Mouse (Mus musculus) intestine, postnatal 0 days (tissue): ENCODE measurements around the gene Ppm1j. TPM values are rescaled to one million over a fixed set of nuclear protein-coding genes. Genes with fewer than 3 reads are reported as not detected.

Experiments used
- ATAC-seq: fragments of 200-750 bp; cut with Nextera tagmentation; 2 replicates; pipeline ENCODE4 v1.8.0; 2017; ENCODE audit warnings: mild to moderate bottlenecking, moderate TSS enrichment, moderate library complexity
- H3K27ac ChIP-seq: fragments of 300-500 bp; sonication (generic); 2 replicates; pipeline ENCODE4 v1.5.1; 2014; ENCODE audit warnings: mild to moderate bottlenecking, low read depth, low read length, moderate library complexity
- H3K27me3 ChIP-seq: fragments of 300-500 bp; sonication (generic); replicated peaks from 2 replicates; pipeline ENCODE4 v1.6.1; 2014; ENCODE audit warnings: low read length, mixed read lengths; ENCODE audit not compliant: control insufficient read depth, insufficient read depth
- H3K36me3 ChIP-seq: fragments of 300-500 bp; sonication (generic); 2 replicates; pipeline ENCODE4 v1.6.1; 2014; ENCODE audit warnings: mild to moderate bottlenecking, moderate library complexity; ENCODE audit not compliant: control insufficient read depth, insufficient read depth
- H3K4me1 ChIP-seq: fragments of 300-500 bp; sonication (generic); replicated peaks from 2 replicates; pipeline ENCODE4 v1.6.1; 2014; ENCODE audit warnings: antibody characterized with exemption, low read length, mixed read lengths; ENCODE audit not compliant: control insufficient read depth, insufficient read depth
- H3K4me2 ChIP-seq: fragments of 300-500 bp; sonication (generic); replicated peaks from 2 replicates; pipeline ENCODE4 v1.6.1; 2014; ENCODE audit warnings: low read depth, mild to moderate bottlenecking, moderate library complexity
- H3K4me3 ChIP-seq: fragments of 300-500 bp; sonication (generic); 2 replicates; pipeline ENCODE4 v1.5.1; 2014; ENCODE audit warnings: low read depth, low read length
- H3K9ac ChIP-seq: fragments of 300-500 bp; sonication (generic); 2 replicates; pipeline ENCODE4 v1.6.1; 2014; ENCODE audit warnings: mild to moderate bottlenecking, low read depth, low read length
- H3K9me3 ChIP-seq: fragments of 300-500 bp; sonication (generic); 2 replicates; pipeline ENCODE4 v1.6.1; 2016; ENCODE audit warnings: mixed run types; ENCODE audit not compliant: control insufficient read depth
- CTCF ChIP-seq: sonication (generic); IDR thresholded peaks from 2 replicates; pipeline ENCODE4 v1.5.1; 2016; ENCODE audit warnings: low read depth, mild to moderate bottlenecking, control low read depth, antibody characterized with exemption, moderate library complexity
- WGBS: fragments of 180-500 bp; shearing (Covaris S2); extraction: QIAGEN DNeasy Blood & Tissue Kit; methylation state at CpG from one replicate; pipeline ENCODE4 v1.1.7; 2014; 5-methylcytosine and 5-hydroxymethylcytosine counted together
- polyA plus RNA-seq: library from polyadenylated mRNA; unstranded; fragments of >200 nt; fragmentation: Nextera tagmentation; extraction: Ambion mirVana; gene quantifications from 2 replicates; pipeline ENCODE4 v1.2.1, GENCODE M21; 2015

Gene Ppm1j
- polyA plus RNA-seq, 1 experiment from 2014 or later: 24.4 TPM

DNA sequence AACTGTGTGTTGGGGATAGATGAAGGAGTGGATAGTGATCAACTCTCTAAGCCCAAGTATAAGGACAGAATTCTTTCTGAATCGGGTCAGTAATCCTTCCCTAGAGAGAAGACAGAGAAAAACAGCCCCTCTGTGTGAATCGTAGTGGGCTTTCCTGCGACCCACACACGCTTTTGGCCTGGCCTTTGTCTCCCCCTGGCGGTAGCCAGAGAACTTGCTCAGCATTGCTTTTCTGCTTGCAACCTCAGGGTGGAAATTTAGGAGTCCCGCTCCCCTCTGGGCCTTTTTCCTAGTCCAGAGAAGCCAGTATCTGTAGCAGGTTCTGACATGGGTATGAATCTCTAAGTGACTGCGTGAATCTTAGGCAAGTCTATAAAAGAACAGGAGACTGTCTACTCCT lies 907 bp upstream of the Ppm1j start:
- ATAC-seq: no peak
- peak; percentile 94 for TF ChIP-seq CTCF
- H3K27me3 ChIP-seq: peaks cover 46% of the 10 kb centered on the region

DNA sequence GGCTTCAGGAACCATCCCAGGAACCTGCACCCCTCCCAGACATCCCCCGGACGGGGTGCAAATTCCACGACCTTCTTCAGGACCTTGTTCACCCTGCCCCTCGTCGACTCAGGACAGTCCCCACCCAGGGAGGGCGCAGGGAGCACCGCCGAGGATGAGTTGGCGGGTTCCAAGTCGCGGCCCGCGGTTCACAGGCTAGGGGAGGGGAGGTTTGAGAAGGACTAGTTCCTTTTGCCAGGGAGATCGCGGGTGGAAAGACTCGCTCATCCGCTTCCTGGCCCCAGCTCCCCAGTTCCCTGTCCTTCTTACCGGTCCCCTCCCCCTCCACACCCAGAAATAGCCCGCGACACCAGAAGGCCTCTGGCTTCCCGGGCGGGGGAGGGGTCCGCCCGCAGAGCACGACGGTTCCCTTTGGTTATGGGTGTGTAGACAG lies 631 bp downstream of the Ppm1j start, which contains the start of gene Fam19a3:
TSS of gene Fam19a3 (minus strand) at position 370 of the 433 bp plus-strand sequence.
- H3K9me3 ChIP-seq: no peaks in the 10 kb centered on the region
- H3K4me2 ChIP-seq: peak within 1 kb of the TSS; percentile 99
- TF ChIP-seq CTCF: no peak
- H3K27me3 ChIP-seq: peaks cover 40% of the 10 kb centered on the region
- no peaks in the 10 kb centered on the region for H3K36me3 ChIP-seq
- peak within 1 kb of the TSS; percentile 56 for H3K4me3 ChIP-seq
- peaks cover 15% of the 10 kb centered on the region for H3K4me1 ChIP-seq
- peak within 1 kb of the TSS; percentile 37 for H3K27ac ChIP-seq
- peak within 1 kb of the TSS; percentile 67 for H3K9ac ChIP-seq
- 1% methylated on average over 26 of the region's 26 CpGs for WGBS
- ATAC-seq: no peak; the same call in 1 of the 2 replicates

More for the DNA sequence above, 907 bp upstream of the Ppm1j start:
- Histone ChIP-seq H3K4me1 (peaks cover 15% of the 10 kb centered on the region), H3K36me3 (no peaks in the 10 kb centered on the region), H3K4me3 (no peak overlapping the region), H3K4me2 (no peak overlapping the region), H3K9me3 (no peaks in the 10 kb centered on the region), H3K27ac (no peak overlapping the region), H3K9ac (no peak overlapping the region)
- WGBS: 2% methylated on average over 7 of the region's 7 CpGs

GRCm38 (mm10) chr3:104782061-104782681 lies 1.3 kb downstream of the Ppm1j start:
- Histone ChIP-seq H3K9ac (peak overlapping the region; percentile 67; the same call in 1 of the 2 replicates), H3K9me3 (no peaks in the 10 kb centered on the region), H3K36me3 (no peaks in the 10 kb centered on the region), H3K27ac (peak overlapping the region; percentile 37; the same call in 1 of the 2 replicates), H3K27me3 (peaks cover 33% of the 10 kb centered on the region), H3K4me1 (peaks cover 15% of the 10 kb centered on the region), H3K4me2 (peak overlapping the region; percentile 99), H3K4me3 (peak overlapping the region; percentile 56)
- ATAC-seq: no peak
- 40% methylated on average over 12 of the region's 12 CpGs for WGBS
- TF ChIP-seq CTCF: no peak

GRCm38 (mm10) chr3:104783971-104784500 lies 3.2 kb downstream of the Ppm1j start:
- Histone ChIP-seq H3K9me3 (no peaks in the 10 kb centered on the region), H3K4me2 (no peak overlapping the region), H3K4me1 (peaks cover 15% of the 10 kb centered on the region), H3K27me3 (peaks cover 16% of the 10 kb centered on the region), H3K27ac (no peak overlapping the region), H3K9ac (no peak overlapping the region), H3K36me3 (no peaks in the 10 kb centered on the region), H3K4me3 (no peak overlapping the region)
- TF ChIP-seq CTCF: no peak
- no peak for ATAC-seq
- WGBS: 58% methylated on average over 14 of the region's 14 CpGs

- Histone ChIP-seq H3K4me1 (peaks cover 15% of the 10 kb centered on the region), H3K36me3 (no peaks in the 10 kb centered on the region), H3K27ac (no peak overlapping the region), H3K9ac (no peak overlapping the region), H3K4me3 (no peak overlapping the region), H3K27me3 (0 out of 2 replicates have a peak, but pooled peaks cover 5% of the 10 kb centered on the region), H3K9me3 (no peaks in the 10 kb centered on the region), H3K4me2 (no peak overlapping the region)
- ATAC-seq: no peak
- no peak for TF ChIP-seq CTCF
- 96% methylated on average over 6 of the region's 6 CpGs for WGBS
Measured at GRCm38 (mm10) chr3:104785284-104785683, 4.4 kb downstream of the Ppm1j start.

DNA sequence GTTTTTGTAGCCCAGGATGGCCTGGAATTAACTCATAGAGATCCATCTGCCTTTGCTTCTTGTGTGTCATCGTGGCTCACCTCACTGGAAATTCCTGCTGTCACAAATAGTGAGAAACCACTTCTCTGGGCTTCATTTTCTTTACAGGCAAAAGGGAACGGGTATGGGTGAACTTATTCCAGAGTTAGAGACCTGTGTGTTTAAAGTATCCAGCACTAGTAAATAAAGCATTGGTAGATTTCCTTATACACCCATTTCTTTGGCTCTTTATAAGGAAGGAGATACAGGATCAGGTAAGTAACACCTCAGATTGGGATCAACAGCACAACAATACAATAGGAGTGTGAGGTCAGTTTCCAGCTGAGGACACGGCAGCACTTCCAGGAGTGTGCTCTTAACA lies 7.2 kb downstream of the Ppm1j start, which contains the start of gene Rhoc:
TSS of gene Rhoc (plus strand) at position 301 of the 400 bp plus-strand sequence.
- Histone ChIP-seq H3K9me3 (no peaks in the 10 kb centered on the region), H3K27me3 (no peaks in the 10 kb centered on the region), H3K4me1 (peaks cover 4% of the 10 kb centered on the region), H3K4me2 (peak within 1 kb of the TSS; percentile 86), H3K4me3 (peak within 1 kb of the TSS; percentile 80), H3K9ac (peak within 1 kb of the TSS; percentile 92), H3K27ac (peak within 1 kb of the TSS; percentile 93), H3K36me3 (peaks cover 14% of the 10 kb centered on the region)
- no peak for TF ChIP-seq CTCF
- ATAC-seq: no peak
- 22% methylated on average over 3 of the region's 3 CpGs for WGBS
